Mouse (Mus musculus) ES-E14 (cell line): Measurements from ENCODE around the gene Scfd2. TPM values are rescaled to one million over a fixed set of nuclear protein-coding genes. Genes with fewer than 3 reads are reported as not detected.

ENCODE experiments used
- DNase-seq: peaks from one replicate; pipeline ENCODE4 v3.0.0-alpha.2; 2013; ENCODE audit warnings: low read depth, low spot score
- H3K27ac ChIP-seq: 2 replicates; pipeline ENCODE4 v1.5.1; 2012; ENCODE audit warnings: low read depth, mild to moderate bottlenecking, low read length, moderate library complexity, mixed read lengths; ENCODE audit not compliant: poor library complexity, insufficient read depth, severe bottlenecking
- H3K36me3 ChIP-seq: 2 replicates; pipeline ENCODE4 v1.6.1; 2012; ENCODE audit warnings: mild to moderate bottlenecking, low read length, moderate library complexity, mixed read lengths; ENCODE audit not compliant: control insufficient read depth, poor library complexity, insufficient read depth, severe bottlenecking
- H3K4me1 ChIP-seq, 2 experiments: fragments of 150-350 bp in 1 of 2; sonication (generic) in 1 of 2; 2 replicates each; pipeline ENCODE4 v1.6.1; 2012; ENCODE audit warnings: low read length in 2 of 2, mild to moderate bottlenecking in 1 of 2, mixed read lengths in 1 of 2; ENCODE audit not compliant: control insufficient read depth in 2 of 2, insufficient read depth in 2 of 2, poor library complexity in 1 of 2
- H3K4me3 ChIP-seq, 2 experiments: fragments of 150-350 bp in 1 of 2; sonication (generic) in 1 of 2; 2 replicates each; pipeline ENCODE4 v1.5.1; 2012; ENCODE audit warnings: low read length in 2 of 2, low read depth in 1 of 2, mild to moderate bottlenecking in 1 of 2, mixed read lengths in 1 of 2; ENCODE audit not compliant: insufficient read depth in 1 of 2, poor library complexity in 1 of 2, severe bottlenecking in 1 of 2
- H3K9ac ChIP-seq: 2 replicates; pipeline ENCODE4 v1.6.1; 2012; ENCODE audit warnings: low read depth, mild to moderate bottlenecking, low read length, mixed read lengths; ENCODE audit not compliant: poor library complexity, insufficient read depth, severe bottlenecking
- H3K9me3 ChIP-seq: fragments of 150-350 bp; sonication (generic); 2 replicates; pipeline ENCODE4 v1.6.1; 2012; ENCODE audit warnings: low read depth, mild to moderate bottlenecking, low read length; ENCODE audit not compliant: control insufficient read depth, insufficient read depth
- CHD2 ChIP-seq: IDR thresholded peaks from 2 replicates; pipeline ENCODE4 v1.6.1; 2014; ENCODE audit warnings: mild to moderate bottlenecking, low read depth, low read length, inconsistent platforms
- HCFC1 ChIP-seq: IDR thresholded peaks from 2 replicates; pipeline ENCODE4 v1.6.1; 2012; ENCODE audit warnings: low read length, inconsistent platforms, borderline replicate concordance; ENCODE audit not compliant: insufficient read depth
- MAFK ChIP-seq: IDR thresholded peaks from 2 replicates; pipeline ENCODE4 v1.6.1; 2014; ENCODE audit warnings: mild to moderate bottlenecking, low read depth, low read length, inconsistent platforms; ENCODE audit not compliant: insufficient read depth
- ZC3H11A ChIP-seq: IDR thresholded peaks from 2 replicates; pipeline ENCODE4 v1.6.1; 2012; ENCODE audit warnings: low read depth, mild to moderate bottlenecking, inconsistent platforms, low read length, borderline replicate concordance
- ZNF384 ChIP-seq: IDR thresholded peaks from 2 replicates; pipeline ENCODE4 v1.6.1; 2012; ENCODE audit warnings: low read depth, low read length, inconsistent platforms
- in situ Hi-C, 2 experiments: fragments of 600-800 bp; cut with MboI; formaldehyde crosslinking; loops; one replicate each; pipeline ENCODE4 v1.15.1; 2025; ENCODE audit warnings: low sequenced_read_pairs in 2 of 2, inconsistent platforms in 1 of 2; ENCODE audit not compliant: unreplicated experiment in 2 of 2
- total RNA-seq: library from RNA; depleted of rRNA; stranded (reverse); fragments of 300-350 nt; gene quantifications from 2 replicates; pipeline ENCODE4 v1.2.3, GENCODE M21; 2012

The Scfd2 gene
- total RNA-seq, 1 experiment: 25.8 TPM

DNA sequence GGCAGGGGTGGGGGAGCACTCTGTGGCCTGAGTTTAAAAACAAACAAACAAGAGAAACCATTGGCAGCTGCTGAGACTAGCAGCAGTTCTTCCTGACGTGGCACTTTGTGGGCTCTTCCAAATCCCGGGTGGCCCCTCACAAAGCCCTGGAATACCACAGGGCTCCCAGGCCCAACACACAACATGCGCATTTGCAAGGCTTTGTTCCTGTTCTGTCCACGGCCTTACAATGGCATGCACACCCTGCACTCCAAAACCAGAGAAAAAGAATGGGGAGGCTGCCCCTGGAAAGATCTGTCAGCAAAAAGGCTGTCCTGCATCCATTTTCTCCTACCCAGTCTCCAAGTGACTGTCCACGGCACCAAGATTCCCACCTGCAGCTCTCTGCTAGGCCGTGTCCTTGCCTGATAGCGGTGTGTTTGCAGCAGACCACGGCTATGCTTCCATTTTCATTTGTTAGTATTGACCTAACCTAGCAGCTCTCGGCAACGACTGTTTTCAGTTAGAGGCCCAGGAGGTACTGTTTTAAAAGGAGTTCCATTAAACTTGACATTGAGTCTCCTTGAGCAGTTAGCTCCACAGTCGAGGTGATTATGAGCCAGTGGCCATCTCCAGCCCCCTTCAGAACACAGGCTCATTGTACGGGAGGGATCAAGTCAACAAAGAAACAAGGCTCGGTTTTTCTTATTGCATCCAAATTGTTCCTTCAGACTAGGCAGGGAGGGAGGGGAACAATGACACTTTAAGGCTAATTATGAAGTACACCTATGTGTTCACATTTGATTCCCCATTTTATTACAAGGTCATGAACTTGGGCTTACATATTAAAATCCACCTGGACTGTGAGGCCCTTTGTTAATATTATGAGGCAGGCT lies 265.7 kb downstream of the Scfd2 start:
- H3K9ac ChIP-seq: no peak overlapping the region
- DNase-seq: no peak

DNA sequence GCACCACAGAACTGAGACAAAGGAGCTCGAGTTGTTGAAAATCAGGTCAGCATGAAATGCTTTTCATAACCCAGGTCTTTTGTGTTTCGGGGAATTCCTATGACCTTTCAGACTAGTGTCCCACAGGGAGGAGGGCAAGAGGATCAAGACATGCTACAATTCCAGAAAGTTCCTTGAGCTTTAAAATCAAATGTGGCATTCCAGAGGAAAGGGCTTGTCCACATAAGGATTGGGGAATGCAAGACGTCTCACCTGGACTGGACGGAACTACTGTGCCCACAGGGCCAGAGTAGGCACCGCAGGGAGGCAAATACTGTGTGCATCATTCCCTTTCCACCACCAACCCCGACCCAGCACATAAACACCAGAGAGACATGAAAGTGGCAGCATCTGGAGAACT lies 266.4 kb downstream of the Scfd2 start:
- DNase-seq: no peak
- peaks cover 0 to 6% of the 10 kb centered on the region in 2 experiments; a peak in 1 of 4 replicates for H3K4me1 ChIP-seq
- no peaks in the 10 kb centered on the region for H3K36me3 ChIP-seq
- in situ Hi-C loops: no loop called here
- TF ChIP-seq CHD2: no peak
- no peak for TF ChIP-seq ZC3H11A
- TF ChIP-seq MAFK: no peak
- no peak for TF ChIP-seq ZNF384
- no peak for TF ChIP-seq HCFC1
- H3K9ac ChIP-seq: no peak overlapping the region
- H3K9me3 ChIP-seq: no peaks in the 10 kb centered on the region
- H3K27ac ChIP-seq: no peak overlapping the region
- no peak overlapping the region for H3K4me3 ChIP-seq

More for the DNA sequence above, 265.7 kb downstream of the Scfd2 start:
- H3K4me3 ChIP-seq: no peak overlapping the region
- H3K9me3 ChIP-seq: no peaks in the 10 kb centered on the region
- no peak overlapping the region for H3K27ac ChIP-seq
- no peaks in the 10 kb centered on the region for H3K36me3 ChIP-seq
- peaks cover 0 to 6% of the 10 kb centered on the region in 2 experiments; a peak in 1 of 4 replicates for H3K4me1 ChIP-seq
- TF ChIP-seq CHD2: no peak
- no peak for TF ChIP-seq ZC3H11A
- no peak for TF ChIP-seq MAFK
- TF ChIP-seq HCFC1: no peak
- TF ChIP-seq ZNF384: no peak
- in situ Hi-C loops: no loop called here

DNA sequence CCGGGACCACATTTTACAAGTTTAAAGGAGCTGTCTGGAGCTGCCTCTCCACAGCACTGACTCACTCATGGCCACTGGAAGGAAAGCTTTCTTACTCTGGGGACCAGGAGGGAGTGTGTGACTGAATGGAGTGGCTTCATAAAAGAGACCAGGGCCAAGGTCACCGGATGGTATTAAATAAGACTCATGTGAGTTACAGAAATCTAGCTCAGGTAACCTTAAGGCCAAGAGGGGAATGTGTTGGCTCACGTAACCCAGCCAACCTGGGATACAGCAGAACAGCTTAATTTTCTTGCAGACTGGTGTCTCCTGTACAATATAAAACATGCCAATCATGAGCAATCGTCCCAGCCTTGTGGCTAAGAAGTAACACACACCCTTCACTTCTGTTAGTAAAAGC lies 267.0 kb downstream of the Scfd2 start:
- in situ Hi-C loops: no loop called here
- Histone ChIP-seq H3K27ac (no peak overlapping the region), H3K4me3 (no peak overlapping the region), H3K36me3 (no peaks in the 10 kb centered on the region), H3K9me3 (no peaks in the 10 kb centered on the region), H3K4me1 (peaks cover 0 to 6% of the 10 kb centered on the region in 2 experiments; a peak in 1 of 4 replicates), H3K9ac (no peak overlapping the region)
- TF ChIP-seq MAFK: no peak
- no peak for TF ChIP-seq ZC3H11A
- no peak for TF ChIP-seq CHD2
- no peak for TF ChIP-seq HCFC1
- TF ChIP-seq ZNF384: no peak
- DNase-seq: no peak

DNA sequence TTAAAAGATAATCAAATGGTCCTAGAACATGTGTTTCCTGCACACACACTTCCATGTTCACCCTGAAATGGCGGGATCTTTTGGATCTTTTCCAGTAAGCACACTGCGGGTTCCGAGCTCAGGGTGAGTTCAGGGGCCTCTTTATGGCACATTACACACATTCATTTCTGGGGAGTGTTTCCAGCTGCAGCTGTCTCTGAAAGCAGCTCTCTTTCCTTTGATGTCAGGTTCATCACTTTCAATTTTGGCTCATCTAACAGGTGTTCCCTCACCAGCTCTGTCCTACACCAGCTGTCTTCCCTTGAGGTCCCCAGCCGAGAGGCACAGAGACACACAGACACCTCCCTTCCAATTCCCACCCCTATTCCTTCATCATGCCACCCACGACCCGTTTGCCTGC lies 270.5 kb downstream of the Scfd2 start:
- TF ChIP-seq CHD2: no peak
- DNase-seq: no peak
- Histone ChIP-seq H3K36me3 (no peaks in the 10 kb centered on the region), H3K4me1 (0 out of 4 replicates have a peak, but pooled peaks cover 0 to 3% of the 10 kb centered on the region in 2 experiments), H3K9me3 (no peaks in the 10 kb centered on the region), H3K9ac (no peak overlapping the region), H3K4me3 (no peak overlapping the region), H3K27ac (no peak overlapping the region)
- in situ Hi-C loops: no loop called here
